In the genomic region with DNA sequence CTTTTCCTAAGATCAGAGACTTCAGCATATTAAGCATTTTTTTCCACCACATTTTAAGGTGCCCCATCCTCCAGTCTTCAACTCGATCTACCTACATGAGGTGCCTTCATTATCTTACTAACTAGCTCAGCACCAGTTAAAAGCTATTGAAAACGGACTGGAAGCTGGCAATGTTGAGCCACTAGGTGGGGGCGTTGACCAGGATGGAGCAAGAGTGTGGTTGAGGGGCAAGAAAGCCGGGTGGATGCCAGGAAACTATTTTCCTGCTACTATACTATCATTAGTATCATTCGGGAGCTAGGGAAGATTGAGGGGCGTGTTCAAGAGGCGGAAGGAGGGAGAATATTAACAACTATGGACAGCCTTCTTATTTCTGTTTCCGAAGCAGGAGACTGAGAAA, we compare ENCODE assay signal across 8 mouse cellular contexts. TPM values are rescaled to one million over a fixed set of nuclear protein-coding genes. Genes with fewer than 3 reads are reported as not detected.
DNase-seq lines count a peak whose midpoint lies in the region; ATAC-seq and TF ChIP-seq lines count a peak whose summit lies in the region.

No protein-coding gene starts in this region.

- H3K4me1 ChIP-seq in embryonic facial prominence, embryonic 12.5 days = 0 out of 2 replicates have a peak, but pooled peaks cover 12% of the 10 kb centered on the region
- 0 out of 2 replicates have a peak, but pooled peaks cover 5% of the 10 kb centered on the region for H3K4me1 ChIP-seq in hindbrain, postnatal 0 days (ENCODE audit: insufficient read depth, low read length)
- H3K4me1 ChIP-seq in lung, embryonic 16.5 days (replicated peaks; ENCODE audit: control insufficient read depth, insufficient read depth, low read length) = peaks cover 10% of the 10 kb centered on the region
- H3K4me1 ChIP-seq in stomach, embryonic 16.5 days (ENCODE audit: control insufficient read depth, insufficient read depth, low read length) = peaks cover 11% of the 10 kb centered on the region; the same call in 1 of the 2 replicates

- H3K9ac ChIP-seq in embryonic facial prominence, embryonic 12.5 days = no peak overlapping the region
- H3K9ac ChIP-seq in hindbrain, postnatal 0 days (replicated peaks; ENCODE audit: low read length) = no peak overlapping the region
- H3K9ac ChIP-seq in lung, embryonic 16.5 days (ENCODE audit: low read length) = no peak overlapping the region
- H3K9ac ChIP-seq in stomach, embryonic 16.5 days (ENCODE audit: low read length) = no peak overlapping the region

- TF ChIP-seq CTCF in hindbrain, postnatal 0 days (IDR thresholded peaks at IDR 0.05; ENCODE audit: low read depth) = peak; percentile 82

- H3K27ac ChIP-seq in embryonic facial prominence, embryonic 12.5 days = no peak overlapping the region
- H3K27ac ChIP-seq in hindbrain, postnatal 0 days = no peak overlapping the region
- H3K27ac ChIP-seq in lung, embryonic 16.5 days (ENCODE audit: low read length) = no peak overlapping the region
- no peak overlapping the region for H3K27ac ChIP-seq in stomach, embryonic 16.5 days (ENCODE audit: low read length)

- no peaks in the 10 kb centered on the region for H3K36me3 ChIP-seq in embryonic facial prominence, embryonic 12.5 days
- H3K36me3 ChIP-seq in hindbrain, postnatal 0 days (ENCODE audit: insufficient read depth, low read length) = no peaks in the 10 kb centered on the region
- no peaks in the 10 kb centered on the region for H3K36me3 ChIP-seq in lung, embryonic 16.5 days (ENCODE audit: control insufficient read depth, insufficient read depth, low read length)
- no peaks in the 10 kb centered on the region for H3K36me3 ChIP-seq in stomach, embryonic 16.5 days (ENCODE audit: control insufficient read depth, insufficient read depth, low read length)

- ATAC-seq in embryonic facial prominence, embryonic 12.5 days (ENCODE audit: insufficient number of reproducible peaks, insufficient read depth, low FRiP score, low TSS enrichment) = no peak
- ATAC-seq in hindbrain, postnatal 0 days = peak; percentile 36; the same call in 1 of the 2 replicates
- no peak for ATAC-seq in lung, embryonic 16.5 days (ENCODE audit: low read depth)
- ATAC-seq in stomach, embryonic 16.5 days (ENCODE audit: insufficient read depth, low FRiP score) = no peak

- WGBS in embryonic facial prominence, embryonic 12.5 days = 5% methylated on average over 8 of the region's 8 CpGs
- WGBS in hindbrain, postnatal 0 days = 15% methylated on average over 8 of the region's 8 CpGs
- WGBS in lung, embryonic 16.5 days = 6% methylated on average over 8 of the region's 8 CpGs
- 5% methylated on average over 8 of the region's 8 CpGs for WGBS in stomach, embryonic 16.5 days

- H3K4me2 ChIP-seq in embryonic facial prominence, embryonic 12.5 days (replicated peaks) = peak overlapping the region; percentile 95
- peak overlapping the region; percentile 99 for H3K4me2 ChIP-seq in hindbrain, postnatal 0 days (ENCODE audit: low read depth, low read length)
- peak overlapping the region; percentile 45 for H3K4me2 ChIP-seq in lung, embryonic 16.5 days (ENCODE audit: low read depth, low read length)
- peak overlapping the region; percentile 77 for H3K4me2 ChIP-seq in stomach, embryonic 16.5 days (ENCODE audit: low read depth, low read length)

- peak; percentile 59 to 60 for DNase-seq in cerebellum, postnatal 10 days
- DNase-seq in cerebellum, adult 11-12 months = no peak
- peak; percentile 8 for DNase-seq in A20 (ENCODE audit: low read depth, low spot score)
- DNase-seq in hindbrain, postnatal 0 days (ENCODE audit: low spot score) = peak; percentile 75
- no peak for DNase-seq in urinary bladder, postnatal 25 days (ENCODE audit: low spot score)

- H3K4me3 ChIP-seq in embryonic facial prominence, embryonic 12.5 days = peak overlapping the region; percentile 6; the same call in 1 of the 2 replicates
- peak overlapping the region; percentile 68 for H3K4me3 ChIP-seq in hindbrain, postnatal 0 days (ENCODE audit: low read length)
- 0 out of 2 replicates have a peak overlapping the region, but pooled peaks have one; percentile 7 for H3K4me3 ChIP-seq in lung, embryonic 16.5 days (ENCODE audit: low read length)
- peak overlapping the region; percentile 18 for H3K4me3 ChIP-seq in stomach, embryonic 16.5 days (replicated peaks; ENCODE audit: low read length)

- H3K27me3 ChIP-seq in embryonic facial prominence, embryonic 12.5 days = peaks cover 32% of the 10 kb centered on the region
- 0 out of 2 replicates have a peak, but pooled peaks cover 4% of the 10 kb centered on the region for H3K27me3 ChIP-seq in hindbrain, postnatal 0 days (ENCODE audit: insufficient read depth, low read length)
- H3K27me3 ChIP-seq in lung, embryonic 16.5 days (ENCODE audit: control insufficient read depth, insufficient read depth, low read depth, low read length) = peaks cover 35% of the 10 kb centered on the region
- H3K27me3 ChIP-seq in stomach, embryonic 16.5 days (ENCODE audit: control insufficient read depth, insufficient read depth, low read length) = peaks cover 11% of the 10 kb centered on the region

- H3K9me3 ChIP-seq in embryonic facial prominence, embryonic 12.5 days = no peaks in the 10 kb centered on the region
- no peaks in the 10 kb centered on the region for H3K9me3 ChIP-seq in hindbrain, postnatal 0 days (ENCODE audit: low read length)
- no peaks in the 10 kb centered on the region for H3K9me3 ChIP-seq in lung, embryonic 16.5 days (ENCODE audit: control insufficient read depth, low read length)
- H3K9me3 ChIP-seq in stomach, embryonic 16.5 days (replicated peaks; ENCODE audit: control insufficient read depth, low read length) = no peaks in the 10 kb centered on the region

RNA-seq across cellular contexts. Expression of gene Htr1b, which starts 1.5 kb away (rescaled TPM):
- polyA plus RNA-seq in embryonic facial prominence, embryonic 12.5 days (2016; fragmentation: Nextera tagmentation; extraction: Ambion mirVana) = 1.3 and 2.1 TPM in 2 replicates
- 25.6 and 30.4 TPM in 2 replicates for total RNA-seq in hindbrain, postnatal 0 days (2014; rRNA removed)
- 5.0 and 5.3 TPM in 2 replicates for polyA plus RNA-seq in hindbrain, postnatal 0 days (2015; fragmentation: Nextera tagmentation; extraction: Ambion mirVana)
- 0.33 and 0.40 TPM in 2 replicates for polyA plus RNA-seq in lung, embryonic 16.5 days (2015; fragmentation: Nextera tagmentation; extraction: Ambion mirVana)
- 1.7 and 1.8 TPM in 2 replicates for polyA plus RNA-seq in stomach, embryonic 16.5 days (2015; fragmentation: Nextera tagmentation; extraction: Ambion mirVana)

Comparison
In these comparisons a context has a peak if more than half of its experiments do, and no peak if none do; other contexts are left out.
1. DNase-seq: peak in cerebellum, postnatal 10 days (2 of 2), A20 (single experiment) and hindbrain, postnatal 0 days (single experiment); none in cerebellum, adult 11-12 months (single experiment) and urinary bladder, postnatal 25 days (single experiment).
2. H3K4me2 ChIP-seq: peak in every context shown above with its lines; median percentile 99 in hindbrain, postnatal 0 days; 95 in embryonic facial prominence, embryonic 12.5 days; 77 in stomach, embryonic 16.5 days; 45 in lung, embryonic 16.5 days.
3. H3K4me3 ChIP-seq: peak in every context shown above with its lines; median percentile 68 in hindbrain, postnatal 0 days; 18 in stomach, embryonic 16.5 days; 7 in lung, embryonic 16.5 days; 6 in embryonic facial prominence, embryonic 12.5 days.